Mouse (Mus musculus): ENCODE measurements around the gene Sgms1.

DNA sequence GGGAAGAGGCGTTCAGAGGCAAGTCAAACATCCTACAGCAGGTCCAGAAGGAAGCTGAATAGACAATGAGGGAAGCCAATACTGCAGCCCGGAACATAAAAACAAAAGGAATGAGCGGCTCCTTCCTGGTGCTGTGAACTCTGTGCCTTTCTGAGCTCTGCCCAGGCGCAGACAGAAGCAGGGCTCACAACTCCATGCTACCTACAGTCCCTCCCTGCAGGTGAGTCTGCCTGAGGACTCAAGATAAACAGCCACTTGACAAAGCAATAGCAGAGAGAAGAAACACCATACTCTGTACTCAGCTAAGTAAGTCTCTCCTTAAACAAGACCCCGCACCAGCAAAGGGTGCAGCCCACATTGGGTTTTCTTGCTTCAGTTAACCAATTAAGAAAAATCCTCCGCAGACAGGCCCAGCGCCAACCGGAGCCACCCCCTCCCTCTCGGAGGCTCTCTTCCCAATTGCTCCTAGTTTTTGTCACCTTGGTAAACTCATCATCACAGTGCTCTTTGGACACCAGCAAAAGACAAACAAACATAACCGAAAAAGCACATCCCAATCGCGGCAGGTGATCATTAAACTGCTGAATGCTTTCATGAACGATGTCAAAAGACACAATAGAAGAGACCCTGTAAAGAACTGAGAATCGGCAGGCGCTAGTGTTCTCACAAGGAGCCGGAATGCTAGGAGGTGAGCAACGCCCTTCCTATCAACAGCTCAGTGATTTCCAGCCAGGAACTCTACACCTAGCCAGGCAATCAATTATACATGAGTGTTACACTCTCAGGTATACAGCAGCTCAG is 45.4 kb downstream of the Sgms1 start:
- TF ChIP-seq USF1 (IDR thresholded peaks at IDR 0.05; ENCODE audit: low read depth) (no peak), CTCF (IDR thresholded peaks at IDR 0.05; ENCODE audit: control insufficient read depth, insufficient read depth, insufficient read length) (no peak)

All from C2C12 (cell line).